Mouse (Mus musculus) ZHBTc4 (cell line): ENCODE measurements around the gene Sept5.

ENCODE experiments used
- DNase-seq: peaks from one replicate; pipeline ENCODE4 v3.0.0-alpha.2; 2011; ENCODE audit warnings: low read depth, low spot score

The Sept5 gene

DNA sequence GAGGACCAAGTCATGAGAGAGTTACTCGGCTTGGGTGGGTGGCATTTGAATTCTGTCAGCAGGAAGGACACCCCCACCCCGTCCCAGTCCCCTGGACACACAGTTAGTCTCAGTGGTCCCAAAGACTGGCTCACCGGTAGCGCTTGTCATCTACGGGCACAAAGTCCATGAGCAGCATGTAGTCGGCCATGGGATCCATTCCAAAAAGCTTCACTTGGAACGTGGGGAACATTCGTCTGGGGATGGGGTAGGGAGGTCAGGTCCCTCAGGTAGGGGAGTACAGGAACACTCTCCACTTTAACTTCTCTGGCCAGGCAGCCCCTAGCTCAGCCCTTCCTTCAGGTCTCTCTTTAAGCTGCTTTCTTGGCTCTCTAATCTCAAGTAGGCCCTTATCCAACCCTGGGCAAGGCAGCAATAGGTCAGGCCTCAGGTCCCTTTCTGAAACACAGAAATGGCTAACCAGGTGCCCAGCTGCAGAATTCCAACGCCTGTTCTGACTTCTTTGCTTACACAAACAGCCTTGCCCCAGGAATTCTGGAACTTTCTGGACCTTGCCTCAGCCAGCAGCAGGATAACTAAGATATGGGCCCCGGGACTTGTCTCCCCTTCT lies 44.7 kb downstream of the Sept5 start:
- no peak for DNase-seq

DNA sequence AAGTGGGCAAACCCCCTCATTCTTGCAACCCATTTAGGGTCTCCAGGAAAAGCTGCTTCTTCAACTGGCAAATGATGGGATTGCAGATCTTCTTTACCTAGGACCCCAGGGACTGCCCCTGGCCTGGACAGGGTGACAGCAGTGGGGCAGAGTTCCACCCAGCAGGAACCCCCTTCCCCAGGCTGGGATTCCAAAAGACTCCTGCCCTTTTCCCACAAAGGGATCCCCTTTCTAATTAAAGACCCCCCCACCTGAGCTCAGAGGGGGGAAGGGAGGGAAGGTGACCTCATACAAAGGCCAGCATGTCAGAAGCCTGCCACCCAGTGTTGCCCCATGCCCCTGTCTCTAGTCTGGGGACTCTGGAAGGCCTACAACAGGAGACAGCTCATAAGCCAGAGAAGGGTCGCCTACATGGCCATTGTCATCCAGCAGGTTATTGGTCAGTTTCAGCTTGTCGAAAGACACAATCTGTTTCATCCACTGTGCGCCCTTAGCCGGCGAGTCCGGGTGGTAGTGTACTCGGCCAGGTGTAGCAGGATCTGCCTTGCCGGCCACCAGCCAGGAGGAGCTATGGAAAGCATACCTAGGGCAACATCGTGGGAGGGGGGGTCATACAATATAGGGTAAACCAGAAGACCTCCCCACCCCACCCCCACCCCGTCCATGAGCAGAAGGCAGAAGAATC lies 45.9 kb downstream of the Sept5 start:
- no peak for DNase-seq

DNA sequence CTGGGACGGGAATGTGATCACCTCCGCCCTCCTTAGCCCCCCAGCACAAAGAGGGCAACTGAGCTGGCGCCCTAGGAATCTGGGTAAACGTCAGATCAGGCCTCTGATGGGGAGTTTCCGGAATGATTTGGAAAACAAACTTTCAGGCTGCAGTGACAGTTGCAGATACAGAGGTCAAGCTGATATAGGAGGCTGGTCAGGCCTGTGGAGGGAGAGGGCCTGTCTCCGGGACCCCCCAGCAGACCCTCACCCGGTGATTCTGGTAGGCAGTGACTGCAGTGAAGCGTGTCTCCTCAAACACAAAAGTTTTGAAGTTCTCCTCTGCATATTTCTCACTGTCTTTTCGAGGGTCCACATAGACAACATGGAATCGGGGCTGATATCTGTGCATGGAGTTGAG lies 46.6 kb downstream of the Sept5 start:
- DNase-seq: no peak

DNA sequence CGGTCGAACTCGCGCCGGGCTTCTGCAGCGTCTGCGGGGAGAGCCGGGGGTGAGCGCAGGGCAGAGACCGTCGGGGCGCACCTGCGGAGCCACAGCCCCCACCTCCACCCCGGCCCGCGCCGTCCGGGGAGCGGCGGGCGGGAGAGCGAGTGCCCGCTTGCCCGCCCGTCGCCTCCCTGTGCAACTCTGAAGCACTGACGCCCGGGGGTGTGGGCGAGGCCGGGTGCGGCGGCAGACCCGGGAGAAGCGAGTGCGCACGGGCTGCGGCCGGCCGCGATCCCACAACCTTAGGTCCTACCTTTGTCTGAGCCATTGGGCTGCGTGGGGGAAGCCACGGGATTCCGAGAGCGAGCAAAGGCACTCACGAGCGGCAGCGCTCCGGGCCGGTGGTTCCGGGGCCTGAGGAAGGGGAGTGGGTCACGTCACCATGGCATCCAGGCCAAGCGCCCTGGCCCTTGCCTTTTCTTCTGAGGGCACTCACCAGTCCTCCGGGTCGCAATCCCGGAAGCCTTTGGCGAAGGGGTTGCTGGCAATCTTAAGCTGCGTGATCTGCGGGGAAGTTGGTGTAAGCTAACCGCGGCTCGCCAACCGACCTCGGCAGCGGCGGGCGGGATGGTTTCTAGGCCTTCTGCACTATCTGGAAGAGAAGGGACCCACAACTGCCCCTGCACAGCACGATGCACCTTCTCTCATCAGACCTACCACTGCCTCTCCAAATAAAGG lies 47.2 kb downstream of the Sept5 start:
- peak; percentile 75 for DNase-seq

DNA sequence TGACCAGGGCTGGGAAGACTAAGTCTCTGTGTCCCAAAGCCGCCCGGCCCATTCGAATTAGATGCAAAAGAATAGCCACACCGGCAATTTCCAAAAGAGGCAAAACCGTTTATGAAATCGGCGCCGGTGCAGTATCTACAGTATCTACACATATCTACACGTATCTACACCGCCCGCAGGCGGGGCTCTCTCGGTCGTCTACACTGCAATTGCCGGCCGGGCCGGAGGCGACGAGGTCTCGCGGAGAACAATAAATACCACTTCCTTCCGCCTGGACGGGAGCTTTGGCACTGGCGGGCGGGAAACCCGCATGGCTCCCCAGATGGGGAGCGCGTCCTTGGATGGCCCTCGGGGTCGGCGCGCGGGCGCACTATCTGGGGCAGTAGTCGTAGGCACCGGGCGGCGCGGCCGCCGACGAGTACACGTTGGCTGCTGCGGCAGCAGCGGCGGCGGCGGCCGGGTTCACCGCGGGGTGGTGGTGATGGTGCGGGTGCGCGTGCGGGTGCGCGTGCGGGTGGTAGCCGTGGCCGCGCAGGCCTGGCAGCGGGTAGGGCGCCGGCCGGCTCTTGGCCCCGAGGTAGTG lies 48.0 kb downstream of the Sept5 start:
- peak; percentile 62 for DNase-seq

DNA sequence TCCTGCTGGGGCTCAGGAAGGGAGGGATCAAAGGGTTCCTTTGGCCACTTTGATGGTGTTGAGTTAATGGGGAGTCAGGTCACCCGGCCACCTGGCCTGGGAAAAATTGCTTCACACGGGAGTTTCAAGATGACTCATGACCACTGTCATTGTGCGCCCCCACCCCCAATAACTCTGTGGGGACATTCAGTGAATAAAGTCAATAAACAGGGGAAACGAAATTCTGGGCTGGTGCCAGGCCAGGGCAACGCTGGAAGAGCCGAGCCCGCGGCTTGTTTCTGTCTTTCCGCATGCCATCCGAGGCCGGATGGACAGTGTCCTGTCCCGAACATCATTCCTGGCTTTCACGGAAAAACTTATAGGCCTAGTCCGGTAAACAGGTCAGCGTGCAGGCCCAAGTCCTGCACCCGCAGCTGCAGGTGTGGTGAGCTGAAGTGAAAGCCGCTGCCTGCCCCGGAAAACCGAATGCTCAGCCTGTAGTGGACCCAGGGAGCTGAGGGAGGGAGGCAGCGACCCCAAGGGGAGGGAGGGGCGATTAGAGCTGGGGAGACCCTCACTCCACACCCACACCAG lies 48.6 kb downstream of the Sept5 start:
- DNase-seq: no peak

DNA sequence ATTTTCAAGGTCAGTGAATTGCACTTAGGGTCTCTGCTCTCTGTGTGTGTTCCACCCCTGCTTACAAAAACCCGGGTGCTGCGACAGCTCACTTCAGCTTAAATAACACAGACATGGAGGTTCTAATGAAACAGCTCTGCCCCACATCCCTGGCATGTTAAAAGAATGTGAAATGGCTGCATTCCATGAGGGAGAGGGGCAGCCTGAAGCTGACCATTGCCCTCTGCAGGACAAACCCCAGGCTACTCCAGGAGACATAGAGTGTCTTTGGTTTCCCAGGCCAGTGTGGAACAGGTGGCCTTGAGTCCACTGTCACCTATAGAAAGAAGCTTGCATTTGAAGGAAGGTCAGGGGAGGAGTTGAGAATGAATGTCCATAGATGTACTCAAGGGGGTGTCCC lies 49.4 kb downstream of the Sept5 start:
- no peak for DNase-seq

DNA sequence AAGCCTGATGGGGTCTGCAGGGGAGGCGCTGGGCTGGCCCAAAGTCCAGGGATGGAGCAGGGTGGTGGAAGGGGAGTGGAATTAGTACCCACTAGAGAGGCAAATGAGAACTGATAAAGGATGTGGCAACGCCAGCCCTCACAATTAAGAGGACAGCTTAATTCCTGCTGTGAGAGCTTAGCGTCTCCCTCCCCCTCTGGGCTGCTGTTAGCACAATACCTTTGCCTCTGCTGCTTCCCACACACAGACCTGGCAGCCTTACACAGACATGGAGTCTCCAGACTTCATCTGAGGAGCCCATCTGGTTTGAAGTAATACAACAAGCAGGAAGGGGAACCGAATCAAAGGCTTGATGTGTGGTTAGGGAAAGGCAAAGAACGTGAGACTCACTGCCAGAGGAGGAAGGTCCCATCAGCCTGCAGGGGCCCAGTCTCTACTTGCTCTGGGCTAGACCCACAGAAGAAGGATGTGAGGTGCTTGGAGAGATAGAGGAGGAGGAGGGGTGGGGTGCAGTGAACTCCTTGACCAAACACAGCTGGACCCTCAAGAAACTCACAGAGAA lies 52.1 kb downstream of the Sept5 start:
- peak; percentile 33 for DNase-seq

DNA sequence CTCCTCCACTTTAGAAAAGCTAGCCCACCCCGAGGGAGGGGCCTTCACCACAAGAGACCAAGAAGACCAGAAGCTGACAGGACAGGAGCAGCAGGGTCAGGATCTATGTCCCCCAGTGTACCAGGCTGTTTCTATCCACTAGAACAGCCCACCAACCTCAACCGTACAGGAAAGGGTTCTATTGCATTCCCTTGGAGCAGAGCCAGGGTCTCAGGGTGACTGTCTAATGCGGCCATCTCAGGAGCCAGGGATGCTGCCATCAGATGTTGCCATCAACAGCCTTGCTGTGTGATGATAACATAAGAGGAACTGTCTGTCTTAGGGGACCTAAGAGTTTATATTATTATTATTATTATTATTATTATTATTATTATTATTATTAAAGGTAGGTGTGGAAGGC lies 52.7 kb downstream of the Sept5 start:
- DNase-seq: no peak

DNA sequence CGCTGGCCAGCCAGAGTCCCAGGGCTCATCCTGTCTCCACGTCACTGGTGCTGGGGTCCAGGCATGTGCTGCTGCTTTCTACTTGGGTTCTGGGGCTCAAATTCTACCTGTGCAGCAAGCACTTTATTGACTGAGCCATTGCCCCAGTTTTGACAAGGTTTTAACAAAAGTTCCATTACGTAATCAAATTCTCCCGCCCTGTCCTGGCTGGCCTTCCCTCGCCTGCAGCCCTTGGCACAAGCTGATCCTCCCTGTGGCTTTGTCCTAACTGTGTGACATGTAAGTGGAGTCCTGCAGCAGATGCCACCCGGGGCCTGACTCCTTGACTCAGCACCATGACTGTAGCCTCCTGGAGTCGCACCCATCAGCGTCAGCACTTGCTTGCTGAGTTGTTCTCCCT lies 55.6 kb downstream of the Sept5 start:
- no peak for DNase-seq
